Mouse (Mus musculus): ENCODE results near the gene Sh2b1.
A peak's percentile ranks its signal among the peaks of the same experiment; 100 is the strongest.

GRCm38 (mm10) chr7:126501684-126502022 is 26.4 kb upstream of the Sh2b1 start:
- TF ChIP-seq CTCF (IDR thresholded peaks at IDR 0.05; ENCODE audit: low read depth): peak; percentile 21; the same call in 1 of the 2 replicates
- TF ChIP-seq EP300 (IDR thresholded peaks at IDR 0.05; ENCODE audit: low read depth): no peak

Data from liver, embryonic 14.5 days (tissue).